Mouse (Mus musculus) frontal cortex, postnatal 14 days (tissue): ENCODE measurements around the gene Ankrd52.

Experiments
- DNase-seq, 2 experiments: peaks; one replicate each; pipeline ENCODE4 v3.0.0; 2022; ENCODE audit warnings: low spot score in 2 of 2

The Ankrd52 gene

GRCm38 (mm10) chr10:128401056-128401455 is 24.1 kb downstream of the Ankrd52 start, which contains the start of gene Slc39a5:
Gene Slc39a5, minus strand, starts transcription at chr10:128401229.
- DNase-seq = no peak

DNA sequence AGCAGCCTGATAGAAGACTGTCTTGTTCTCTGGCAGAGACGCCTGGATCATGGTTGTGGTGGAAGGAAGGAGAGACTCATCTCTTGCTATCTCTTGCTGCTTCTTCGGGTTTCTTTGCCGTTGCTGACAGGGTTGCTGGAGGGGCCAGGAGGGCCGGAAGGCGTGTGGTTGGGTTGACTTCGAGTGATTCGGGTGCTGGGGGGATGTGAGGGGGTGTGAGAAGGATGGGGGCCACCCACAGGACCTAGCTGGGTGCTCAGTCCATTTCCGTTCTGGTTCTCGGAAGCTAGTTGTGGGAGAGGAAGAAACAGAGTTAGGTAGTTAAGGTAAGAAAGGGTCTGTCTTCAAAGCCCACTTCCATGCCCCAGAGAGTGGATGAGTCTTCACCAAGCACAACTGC is 24.7 kb downstream of the Ankrd52 start:
- no peak for DNase-seq

GRCm38 (mm10) chr10:128403931-128404330 is 27.0 kb downstream of the Ankrd52 start:
- DNase-seq = no peak

- DNase-seq = peak in 1 of 2 experiments; percentile 45
Observed at GRCm38 (mm10) chr10:128408591-128409535, 31.9 kb downstream of the Ankrd52 start.

GRCm38 (mm10) chr10:128409692-128410559 is 33.0 kb downstream of the Ankrd52 start:
- DNase-seq = peak; percentile 97

DNA sequence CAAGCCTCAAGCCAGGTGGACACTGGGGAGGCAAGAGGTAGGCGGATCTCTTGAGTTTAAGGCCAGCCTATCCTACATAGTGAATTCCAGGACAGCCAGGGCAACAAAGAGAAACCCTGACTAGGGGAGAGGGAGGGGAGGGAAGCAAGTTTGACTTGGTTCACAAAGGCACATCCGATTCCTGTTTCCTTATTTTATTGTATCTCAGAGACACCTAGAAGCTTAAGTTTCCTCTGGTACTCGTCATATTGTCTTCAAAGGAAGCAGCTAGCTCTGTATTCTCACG is 33.6 kb downstream of the Ankrd52 start:
- no peak for DNase-seq

DNA sequence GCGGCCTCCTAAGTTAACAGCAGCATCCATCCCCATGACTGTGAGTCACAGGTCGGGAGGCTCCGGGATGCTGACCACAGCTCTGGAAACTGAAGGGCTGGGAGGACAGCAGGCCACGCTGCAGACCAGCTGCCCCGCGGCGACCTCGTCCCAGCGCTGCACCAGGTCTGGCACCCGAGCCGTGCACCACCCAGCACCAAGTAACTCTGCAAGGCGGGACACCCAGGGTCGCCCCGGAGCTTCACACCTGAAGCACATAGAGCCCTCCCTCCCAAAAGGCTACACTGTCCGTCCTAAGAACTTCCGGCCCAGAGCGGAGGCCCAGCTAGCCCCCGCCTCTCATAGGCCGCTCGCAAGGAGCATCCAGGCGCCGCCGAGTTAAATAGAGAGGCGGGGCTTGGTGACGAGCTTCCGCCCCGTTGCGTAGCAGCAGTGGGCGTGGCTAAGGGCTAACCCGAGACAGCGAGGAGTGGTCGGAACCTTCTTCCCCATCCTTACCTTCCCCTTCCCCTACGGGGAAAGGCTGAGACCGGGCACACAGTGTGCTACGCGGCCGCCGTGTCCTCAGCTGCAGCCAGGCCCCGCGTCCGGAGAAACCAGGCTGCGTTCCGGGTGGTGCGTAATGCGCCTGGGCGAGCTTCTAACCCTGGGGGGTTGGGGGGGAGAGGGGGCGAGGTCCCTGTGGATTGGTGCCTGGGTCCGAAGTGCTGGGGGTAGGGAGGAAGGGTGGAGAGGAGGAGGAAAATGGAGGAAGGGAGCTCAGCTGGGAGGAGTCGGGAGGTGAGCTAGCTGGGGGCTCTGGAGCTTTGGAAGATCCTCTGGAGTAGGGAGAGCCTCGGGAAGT is 34.5 kb downstream of the Ankrd52 start, which contains the start of the genes Nabp2 and Rnf41:
Nabp2 (minus strand) TSS at position 282 of the 844 bp plus-strand sequence.
Rnf41 (plus strand) TSS at position 447 of the 844 bp plus-strand sequence.
- peak; percentile 93 to 96 for DNase-seq

- no peak for DNase-seq
Observed at GRCm38 (mm10) chr10:128412055-128412381, 35.1 kb downstream of the Ankrd52 start.

GRCm38 (mm10) chr10:128412558-128412957 is 35.6 kb downstream of the Ankrd52 start:
- no peak for DNase-seq

GRCm38 (mm10) chr10:128413076-128413475 is 36.2 kb downstream of the Ankrd52 start:
- no peak for DNase-seq

- DNase-seq = no peak
Observed at GRCm38 (mm10) chr10:128414848-128415247, 37.9 kb downstream of the Ankrd52 start.

GRCm38 (mm10) chr10:128422426-128422825 is 45.5 kb downstream of the Ankrd52 start:
- no peak for DNase-seq

DNA sequence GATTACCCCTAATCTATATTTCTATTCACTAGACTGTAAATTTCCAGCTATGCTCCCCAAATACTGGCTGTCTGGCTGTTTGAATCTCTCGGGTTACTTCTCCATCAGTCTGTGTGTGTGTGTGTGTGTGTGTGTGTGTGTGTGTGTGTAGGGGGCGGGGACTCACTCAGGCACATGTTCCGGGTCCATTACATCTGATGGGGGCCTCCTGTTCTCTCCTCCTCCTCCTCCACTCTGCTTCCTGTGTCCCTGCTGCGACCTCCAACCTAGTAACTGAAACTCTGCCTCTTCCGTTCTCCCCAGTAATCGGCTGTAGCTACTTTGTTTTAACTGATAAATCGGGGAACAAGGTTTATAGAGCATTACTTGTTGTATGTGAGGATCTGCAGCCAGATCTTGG is 47.7 kb downstream of the Ankrd52 start:
- no peak for DNase-seq

DNA sequence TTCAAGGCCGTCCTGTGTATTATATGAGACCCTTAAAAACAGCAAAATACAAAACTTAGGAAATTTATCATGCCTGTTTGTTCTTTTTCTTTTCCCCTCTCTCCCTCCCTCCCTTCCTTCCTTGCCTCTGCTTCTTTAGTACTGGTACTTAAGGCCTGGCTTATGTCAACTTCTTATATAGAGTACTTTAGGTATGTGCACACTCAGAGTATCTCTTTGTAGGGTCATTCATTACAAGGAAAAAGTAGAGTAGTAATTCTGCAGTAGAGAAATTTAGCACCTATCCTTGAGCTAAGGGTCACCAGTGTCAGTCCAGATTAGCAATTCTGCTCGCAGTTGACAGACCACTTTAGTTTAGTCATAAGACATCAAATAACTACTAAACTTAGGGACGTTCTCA is 48.3 kb downstream of the Ankrd52 start:
- no peak for DNase-seq

DNA sequence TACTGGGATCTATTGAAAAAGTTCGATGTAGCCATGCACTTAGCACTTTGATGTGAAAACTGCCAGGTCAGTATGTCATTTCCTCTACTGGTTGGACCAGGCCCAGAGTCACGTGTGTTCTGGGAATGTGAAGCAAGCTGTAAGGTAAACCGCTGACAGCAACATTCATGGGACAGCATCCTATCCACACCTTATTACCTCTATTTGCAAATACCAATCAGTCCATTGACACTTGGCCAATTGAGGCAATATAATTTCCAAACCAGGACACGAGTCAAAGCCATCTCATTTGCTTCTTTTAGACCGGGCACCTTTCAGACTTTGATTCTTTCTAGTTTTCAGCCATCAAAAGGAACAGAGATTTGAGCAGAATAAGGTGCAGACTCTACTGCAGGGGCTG is 52.1 kb downstream of the Ankrd52 start:
- no peak for DNase-seq

DNA sequence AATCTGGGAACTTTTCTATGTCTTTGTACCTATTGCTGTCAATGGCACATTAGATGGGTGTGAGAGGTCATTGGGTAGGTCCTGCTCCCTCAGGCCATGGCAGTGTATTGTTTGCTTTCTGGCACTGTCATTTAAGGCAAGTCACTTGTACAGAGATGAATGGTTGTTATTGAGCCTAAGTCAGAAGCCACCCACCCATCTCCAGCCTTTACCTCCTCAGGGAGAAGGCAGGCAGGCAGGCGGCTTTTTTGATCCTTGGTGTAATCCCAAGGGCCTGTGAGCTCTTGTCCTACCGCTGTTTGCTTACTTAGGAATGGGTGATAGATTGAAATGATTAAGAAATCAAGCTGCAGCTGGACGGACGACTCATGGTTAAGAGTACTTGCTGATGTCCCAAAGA is 52.5 kb downstream of the Ankrd52 start:
- DNase-seq = no peak

GRCm38 (mm10) chr10:128433417-128433816 is 56.5 kb downstream of the Ankrd52 start:
- DNase-seq = no peak

GRCm38 (mm10) chr10:128434681-128435080 is 57.8 kb downstream of the Ankrd52 start:
- no peak for DNase-seq

DNA sequence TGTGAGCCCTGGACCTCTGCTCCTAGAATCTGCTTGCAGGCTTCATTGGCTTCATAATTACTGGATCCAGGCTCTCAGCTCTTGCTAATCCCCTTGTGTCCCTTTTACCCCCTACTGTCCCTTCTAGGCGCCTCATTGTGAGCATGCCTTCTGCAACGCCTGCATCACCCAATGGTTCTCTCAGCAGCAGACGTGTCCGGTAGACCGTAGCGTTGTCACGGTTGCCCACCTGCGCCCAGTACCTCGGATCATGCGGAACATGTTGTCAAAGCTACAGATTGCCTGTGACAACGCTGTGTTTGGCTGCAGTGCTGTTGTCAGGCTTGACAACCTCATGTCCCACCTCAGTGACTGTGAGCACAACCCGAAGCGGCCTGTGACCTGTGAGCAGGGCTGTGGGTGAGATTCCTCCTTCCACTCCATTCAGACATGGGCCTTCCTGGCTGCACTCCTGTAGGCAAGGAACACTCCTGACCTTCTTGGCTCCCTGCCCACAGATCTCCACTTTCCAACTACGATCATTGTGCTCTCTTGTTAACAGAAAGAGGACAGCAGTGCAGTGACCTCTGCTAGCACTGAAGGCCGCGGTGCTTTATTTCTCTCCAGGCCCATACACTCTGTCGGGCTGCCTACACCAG is 58.4 kb downstream of the Ankrd52 start:
- DNase-seq = no peak

GRCm38 (mm10) chr10:128435873-128436272 is 59.0 kb downstream of the Ankrd52 start:
- DNase-seq = no peak

DNA sequence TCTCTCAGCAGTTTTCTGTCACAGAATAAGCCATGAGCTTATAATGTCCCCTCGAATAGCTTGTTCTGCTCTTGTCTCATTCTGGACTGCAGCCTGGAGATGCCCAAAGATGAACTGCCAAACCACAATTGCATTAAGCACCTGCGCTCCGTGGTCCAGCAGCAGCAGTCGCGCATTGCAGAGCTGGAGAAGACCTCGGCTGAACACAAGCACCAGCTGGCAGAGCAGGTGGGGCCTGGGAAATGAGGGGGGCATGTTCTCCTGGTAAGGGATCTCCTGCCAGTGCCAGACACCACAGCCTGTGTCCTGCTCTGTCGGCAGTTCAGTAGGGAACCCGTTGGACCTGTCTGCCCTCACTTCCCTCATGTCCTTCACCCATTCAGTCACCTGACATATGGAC is 59.5 kb downstream of the Ankrd52 start:
- no peak for DNase-seq
